Mouse (Mus musculus) heart, postnatal 0 days (tissue): ENCODE measurements at regions not wholly inside any gene's neighbourhood (a gene's known extent, or its start where the extent isn't known, plus 50 kb on each side); places are given as distances from the start of the nearest gene placed in this dataset.

Experiments
- CTCF ChIP-seq: IDR thresholded peaks from 2 replicates; pipeline ENCODE4 v1.5.1; 2016; ENCODE audit warnings: antibody characterized with exemption, control low read depth, low read depth
- EP300 ChIP-seq: IDR thresholded peaks from 2 replicates; pipeline ENCODE4 v1.6.1; 2016; ENCODE audit warnings: antibody characterized with exemption, low read depth

DNA sequence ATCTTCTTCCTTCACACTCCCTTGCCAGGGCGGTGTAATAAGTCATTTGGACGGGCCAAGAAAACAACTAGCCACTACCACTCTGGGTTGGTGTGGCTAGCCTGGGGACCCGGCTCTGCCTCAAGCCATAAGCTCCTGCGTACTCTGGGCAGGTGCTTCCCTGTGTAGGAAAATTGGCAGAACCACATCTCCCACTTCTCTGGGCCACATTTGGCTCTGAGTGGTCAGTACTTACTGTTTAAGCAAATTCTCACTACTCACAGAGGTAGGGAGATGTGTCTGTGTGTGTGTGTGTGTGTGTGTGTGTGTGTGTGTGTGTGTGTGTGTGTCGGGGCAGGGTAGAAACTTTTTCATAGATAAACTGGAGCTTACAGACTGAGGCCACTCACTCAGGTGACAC is 262.6 kb upstream of the N4bp1 start:
- TF ChIP-seq EP300, result no peak
- TF ChIP-seq CTCF, result no peak
